Mouse (Mus musculus): ENCODE measurements at regions not wholly inside any gene's neighbourhood (a gene's known extent, or its start where the extent isn't known, plus 50 kb on each side); places are given as distances from the start of the nearest gene placed in this dataset.

- TF ChIP-seq CTCF (IDR thresholded peaks at IDR 0.05) (no peak), EP300 (IDR thresholded peaks at IDR 0.05) (no peak)
Observed at GRCm38 (mm10) chr6:84431622-84431955, 162.1 kb downstream of the Cyp26b1 start.

All from lung, postnatal 0 days (tissue).